Mouse (Mus musculus) ovary, postnatal 36 days (tissue): Measurements from ENCODE around the gene Pip5k1c.
A peak's percentile ranks its signal among the peaks of the same experiment; 100 is the strongest.

Experiments
- DNase-seq: peaks from one replicate; pipeline ENCODE4 v3.0.0; 2022; ENCODE audit warnings: low spot score, mixed read lengths

The Pip5k1c gene

GRCm38 (mm10) chr10:81292554-81293333 lies at the start of gene Pip5k1c:
Gene Pip5k1c (plus strand): TSS chr10:81292963.
- peak; percentile 99 for DNase-seq

GRCm38 (mm10) chr10:81244146-81244545 lies 48.6 kb upstream of the Pip5k1c start:
- no peak for DNase-seq

GRCm38 (mm10) chr10:81244595-81244994 lies 48.2 kb upstream of the Pip5k1c start:
- DNase-seq: peak; percentile 77

DNA sequence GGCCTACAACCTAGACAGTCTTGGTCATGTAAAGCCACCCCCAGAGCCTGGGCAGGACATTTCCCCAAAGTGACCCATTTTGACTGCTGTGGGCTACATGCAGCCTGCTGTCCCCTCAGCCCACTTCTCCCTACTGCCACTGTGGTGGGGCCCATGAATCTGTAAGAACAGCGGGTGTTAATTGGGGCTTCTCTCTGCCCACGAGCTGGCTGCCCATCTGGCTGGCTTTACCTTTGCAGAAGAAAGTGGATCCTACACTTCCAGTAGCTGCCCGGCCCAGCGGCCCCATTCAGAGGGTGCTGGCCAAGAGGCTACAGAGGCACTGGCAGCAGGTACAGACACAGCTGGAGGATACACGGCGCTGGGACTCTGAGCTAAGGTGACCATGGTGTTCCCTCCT lies 47.6 kb upstream of the Pip5k1c start:
- DNase-seq: no peak

DNA sequence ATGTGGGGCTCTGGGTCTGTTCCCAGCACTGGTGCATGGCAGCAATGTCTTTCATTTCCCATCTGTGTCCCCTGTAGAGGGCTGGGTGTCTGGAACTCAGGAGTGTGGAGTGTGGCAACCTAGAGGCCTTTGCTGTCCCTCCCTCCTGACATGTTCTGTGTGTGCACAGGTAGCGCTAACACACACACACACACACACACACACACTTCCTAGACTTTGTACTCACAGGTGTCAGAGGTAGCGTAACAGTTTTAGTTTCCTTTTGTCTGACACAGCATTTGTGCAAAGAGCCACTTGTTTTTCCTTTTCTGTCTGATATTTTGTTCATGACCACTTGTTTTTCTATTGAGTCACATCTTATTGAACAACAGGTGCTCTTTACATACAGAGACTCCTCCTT lies 45.0 kb upstream of the Pip5k1c start:
- DNase-seq: no peak

DNA sequence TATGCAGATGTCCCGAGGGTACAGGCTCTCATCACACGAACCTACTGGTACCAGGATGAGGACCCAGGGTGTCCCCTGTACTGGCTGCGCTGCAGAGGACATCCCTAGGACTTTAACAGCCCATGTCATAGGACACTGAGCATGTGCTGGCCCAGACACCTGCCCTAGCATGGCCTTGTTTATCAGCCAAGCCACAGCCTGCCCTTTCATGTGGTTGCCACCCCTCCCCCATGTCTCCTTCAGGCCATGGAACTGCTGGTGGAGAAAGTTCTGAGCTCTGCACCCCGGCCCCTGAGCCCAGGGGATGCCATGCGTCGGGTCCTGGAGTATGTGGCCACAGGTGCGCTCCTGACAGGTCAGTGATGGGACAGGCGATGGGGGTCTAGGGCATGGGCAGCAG lies 43.3 kb upstream of the Pip5k1c start:
- no peak for DNase-seq

DNA sequence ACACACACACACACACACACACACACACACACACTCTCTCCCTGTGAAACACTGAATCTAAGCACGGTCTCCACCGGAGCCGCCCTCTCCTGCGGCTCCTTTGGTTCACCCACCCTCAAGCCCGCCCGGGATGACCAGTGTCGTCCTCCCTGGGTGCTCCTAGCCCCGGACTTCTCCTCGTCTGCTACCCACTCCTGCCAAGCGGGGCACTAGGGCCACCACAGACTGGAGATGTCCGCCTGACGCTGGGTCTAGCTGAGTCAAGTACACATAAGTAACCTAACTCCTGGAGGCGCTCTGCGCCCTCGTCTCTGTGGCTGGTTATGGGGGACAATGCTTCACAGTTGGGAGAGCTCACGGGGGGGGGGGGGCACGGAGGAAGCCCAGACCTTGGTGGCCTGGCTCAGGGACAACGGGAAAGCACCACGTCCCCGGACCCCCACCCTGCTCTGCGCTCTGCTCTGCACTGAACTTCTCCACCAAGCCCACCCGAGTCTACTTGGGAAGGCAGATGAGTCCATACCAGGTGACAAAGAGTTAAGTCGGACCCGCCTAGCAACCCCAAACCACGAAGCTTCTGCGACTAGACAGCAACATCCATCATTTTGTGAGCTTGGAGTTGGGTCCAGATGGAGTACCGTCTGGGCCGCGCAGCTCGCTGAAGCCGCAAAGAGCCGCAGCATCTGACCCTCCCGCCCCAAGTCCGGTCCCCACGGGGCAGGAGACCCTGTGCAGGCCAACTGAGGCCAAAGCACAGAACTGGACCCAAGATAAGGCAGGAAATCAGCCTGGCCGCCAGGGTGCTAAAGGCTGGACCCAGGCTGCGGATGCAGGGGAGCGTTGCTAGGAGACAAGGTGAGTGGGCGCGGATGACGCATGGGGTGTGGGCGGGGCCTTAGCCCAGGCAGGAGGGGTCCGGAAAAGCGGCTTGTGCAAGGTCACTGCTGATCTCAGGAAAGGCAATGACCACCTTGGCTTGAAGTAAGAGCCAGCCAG lies 40.0 kb upstream of the Pip5k1c start, which contains the start of gene Matk:
Matk (plus strand) TSS at position 512 of the 996 bp plus-strand sequence.
- peak; percentile 41 for DNase-seq

DNA sequence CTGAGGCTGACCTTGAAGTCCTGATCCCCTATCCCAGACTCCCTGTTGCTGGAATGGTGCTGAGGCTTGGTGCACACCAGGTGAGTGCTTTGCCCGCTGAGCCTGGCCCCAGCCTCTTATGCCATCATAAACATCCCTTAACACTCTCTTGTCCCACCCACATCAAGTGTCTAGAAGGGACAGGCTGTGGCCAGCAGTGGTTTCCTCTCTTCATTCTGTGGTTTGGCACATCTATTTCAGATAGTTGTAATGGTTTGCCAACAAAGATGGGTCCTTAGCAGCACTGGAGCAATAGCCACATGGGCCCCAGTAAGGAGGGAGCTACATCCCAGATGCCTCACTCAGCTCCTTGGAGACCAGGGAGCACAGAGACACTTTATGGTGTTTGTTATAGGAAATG lies 37.9 kb upstream of the Pip5k1c start:
- no peak for DNase-seq

DNA sequence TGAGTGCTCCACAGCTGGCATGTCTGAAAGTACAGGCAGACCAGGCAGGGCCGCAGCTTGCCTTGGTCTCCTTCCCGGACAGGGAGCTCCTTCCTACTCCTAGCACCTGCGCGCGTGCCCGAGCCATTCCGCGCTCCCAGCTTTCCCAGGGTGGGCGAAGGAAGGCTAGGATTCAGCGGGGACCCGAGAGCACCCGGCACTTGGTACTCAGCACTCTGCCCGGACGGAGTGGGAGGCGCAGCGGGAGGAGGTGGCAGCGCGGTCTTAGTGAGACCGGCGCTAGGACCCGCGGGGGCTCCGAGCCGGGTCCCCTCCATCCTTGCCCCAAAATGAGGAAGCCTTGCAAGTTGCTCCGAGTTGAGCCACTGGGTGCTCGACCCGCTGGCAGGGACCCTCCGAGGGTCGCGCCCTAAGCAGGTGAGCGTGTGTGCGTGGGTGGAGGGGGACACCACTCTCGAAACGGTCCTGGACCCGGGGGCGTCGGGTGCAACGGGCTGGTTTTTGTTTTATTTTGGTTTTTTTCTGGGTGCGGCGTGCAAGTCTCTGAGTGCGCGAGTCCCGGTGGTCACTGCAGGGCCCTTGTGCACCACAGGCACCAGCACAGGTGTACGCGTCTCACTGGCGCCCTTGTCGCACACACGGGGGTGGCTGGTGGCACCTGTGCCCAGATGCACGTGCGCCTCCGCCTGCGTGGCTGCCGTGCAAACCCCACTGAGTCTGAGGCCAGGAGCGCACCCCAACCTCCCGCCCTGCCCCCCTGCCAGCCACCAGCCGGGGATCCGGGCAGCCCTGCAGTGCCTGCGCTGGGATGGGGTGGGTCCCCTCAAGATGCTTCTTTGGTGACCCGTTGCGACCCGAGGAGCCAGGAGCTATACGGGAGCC lies 35.4 kb upstream of the Pip5k1c start:
- no peak for DNase-seq

DNA sequence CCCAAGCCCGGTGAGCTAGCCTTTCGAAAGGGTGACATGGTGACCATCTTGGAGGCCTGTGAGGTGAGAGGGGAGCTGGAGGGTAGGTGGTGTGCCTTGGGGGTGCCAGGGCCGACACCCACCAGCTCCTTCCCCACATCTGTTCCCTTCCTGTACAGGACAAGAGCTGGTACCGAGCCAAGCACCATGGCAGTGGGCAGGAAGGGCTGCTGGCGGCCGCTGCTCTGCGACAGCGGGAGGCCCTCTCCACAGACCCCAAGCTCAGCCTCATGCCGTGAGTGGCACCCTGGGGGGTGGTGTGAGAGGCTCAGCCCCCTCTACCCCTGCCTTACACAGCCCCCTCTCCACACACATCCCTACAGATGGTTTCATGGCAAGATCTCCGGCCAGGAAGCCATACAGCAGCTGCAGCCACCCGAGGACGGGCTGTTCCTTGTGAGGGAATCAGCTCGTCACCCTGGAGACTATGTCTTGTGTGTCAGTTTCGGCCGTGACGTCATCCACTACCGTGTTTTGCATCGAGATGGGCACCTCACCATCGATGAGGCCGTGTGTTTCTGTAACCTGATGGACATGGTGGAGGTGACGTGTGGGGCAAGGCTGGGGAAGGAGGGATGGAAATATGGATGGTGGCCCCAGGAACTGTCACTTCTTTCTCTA lies 33.4 kb upstream of the Pip5k1c start:
- DNase-seq: no peak

DNA sequence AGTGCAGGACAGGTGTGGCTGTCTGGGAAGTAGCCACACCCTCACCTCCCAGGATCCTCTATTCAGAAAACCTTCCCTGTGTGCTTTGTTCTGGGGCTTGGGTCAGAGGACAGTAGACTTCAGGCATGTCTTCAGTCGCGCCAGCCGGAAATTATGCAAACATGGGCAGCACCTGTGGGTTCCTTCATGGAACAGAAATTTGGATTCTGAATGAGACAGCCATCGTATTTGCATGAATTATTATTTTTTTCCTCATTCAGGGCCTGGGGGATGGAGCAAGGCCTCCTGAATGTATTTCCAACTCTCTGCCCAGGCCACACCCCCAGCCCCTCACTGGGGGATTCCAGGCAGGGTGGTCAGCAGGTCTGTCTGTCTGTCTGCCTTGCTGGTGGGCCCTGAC lies 31.7 kb upstream of the Pip5k1c start:
- no peak for DNase-seq

GRCm38 (mm10) chr10:81265540-81265939 lies 27.2 kb upstream of the Pip5k1c start:
- DNase-seq: no peak

- peak; percentile 97 for DNase-seq
Observed at GRCm38 (mm10) chr10:81266211-81267105, 26.3 kb upstream of the Pip5k1c start, which contains the start of the genes Mrpl54 and Apba3. Gene Mrpl54 (minus strand): TSS chr10:81266934. Gene Apba3 (plus strand): TSS chr10:81266960.

DNA sequence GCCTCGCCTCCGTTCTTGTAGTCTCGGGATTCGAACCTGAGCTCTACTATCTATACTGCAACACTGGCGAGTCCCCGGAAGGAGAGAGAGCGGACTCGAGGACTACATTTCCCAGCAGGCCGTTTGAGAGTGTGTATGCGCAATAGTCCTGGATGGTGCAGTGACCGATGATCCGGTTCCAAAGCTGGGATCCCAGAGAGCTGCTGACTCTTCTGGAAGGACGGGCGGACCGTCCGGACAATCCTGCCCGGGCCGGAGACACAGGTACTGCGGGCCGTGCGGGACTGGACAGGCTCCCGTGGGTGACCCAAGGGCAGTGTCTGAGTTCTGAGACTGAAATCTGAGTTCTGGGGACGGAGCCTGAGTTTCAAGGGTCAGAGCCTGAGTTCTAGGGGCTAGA lies 24.7 kb upstream of the Pip5k1c start:
- peak; percentile 75 for DNase-seq

GRCm38 (mm10) chr10:81268643-81269412 lies 23.9 kb upstream of the Pip5k1c start:
- no peak for DNase-seq

GRCm38 (mm10) chr10:81272356-81272755 lies 20.4 kb upstream of the Pip5k1c start:
- no peak for DNase-seq

DNA sequence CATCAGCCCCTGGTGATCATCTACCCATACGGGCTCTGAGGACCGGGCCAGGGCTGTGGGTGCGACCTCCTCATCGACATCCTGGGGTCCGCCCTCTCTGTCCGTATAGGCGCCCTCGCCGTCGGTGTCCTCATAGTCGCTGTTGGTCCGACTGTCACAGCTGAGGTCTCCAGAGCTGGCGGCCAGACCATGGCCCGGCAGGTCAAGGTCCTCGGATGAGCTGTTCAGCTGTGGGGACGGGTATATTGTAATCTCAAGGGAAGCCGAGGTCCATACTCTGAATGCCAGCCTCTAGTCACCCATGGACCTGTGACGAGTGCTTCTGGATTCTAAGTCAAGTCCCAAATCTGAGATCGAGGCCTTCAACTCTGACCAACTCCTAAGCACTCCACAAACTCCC lies 18.9 kb upstream of the Pip5k1c start:
- DNase-seq: no peak

DNA sequence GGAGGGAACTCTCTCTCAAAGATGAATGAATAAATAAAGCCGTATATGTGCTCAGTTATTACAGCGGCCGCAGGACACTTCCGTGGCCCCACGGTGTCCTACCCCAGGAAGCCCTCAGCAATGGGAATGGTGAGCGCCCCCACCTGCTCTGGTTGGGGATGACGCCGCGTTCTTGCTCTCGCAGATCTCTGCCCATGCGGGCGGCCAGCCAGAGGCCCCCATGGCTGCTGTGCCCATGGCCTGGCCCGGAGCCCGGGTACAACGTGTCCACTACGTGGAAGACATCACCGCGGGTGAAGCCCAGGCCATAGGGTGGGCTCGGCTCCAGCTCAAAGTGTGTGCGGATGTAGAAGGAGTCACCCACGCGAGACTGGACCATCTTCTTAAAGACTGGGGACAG lies 15.1 kb upstream of the Pip5k1c start:
- no peak for DNase-seq

DNA sequence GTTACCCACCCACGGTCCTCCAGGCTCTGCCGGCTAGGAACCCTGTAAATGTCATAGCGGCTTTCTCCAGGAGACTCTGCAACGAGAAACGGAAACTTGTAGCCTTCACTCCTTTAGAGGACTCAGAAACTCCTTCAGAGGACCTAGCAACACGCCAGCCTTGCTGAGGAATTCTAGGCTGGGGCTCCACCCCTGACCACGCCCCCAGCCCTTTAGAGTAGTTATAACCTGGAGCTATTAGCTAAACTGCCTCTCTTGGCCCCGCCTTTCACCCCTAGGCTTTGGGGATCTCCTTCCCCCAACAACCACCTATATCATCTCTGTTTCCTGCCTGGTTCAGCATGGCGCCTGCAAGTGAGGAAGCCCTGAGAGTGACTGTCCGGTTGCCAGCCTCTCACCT lies 13.3 kb upstream of the Pip5k1c start:
- no peak for DNase-seq
